Mouse (Mus musculus) erythroblast, adult 5-6 weeks (primary cell): Measurements from ENCODE around the gene Luc7l3. TPM values are rescaled to one million over a fixed set of nuclear protein-coding genes. Genes with fewer than 3 reads are reported as not detected.

Experiments used
- ATAC-seq: replicated peaks from 2 replicates; pipeline ENCODE4 v1.8.0; 2016; ENCODE audit warnings: moderate number of reproducible peaks, mild to moderate bottlenecking, moderate TSS enrichment, inconsistent platforms; ENCODE audit not compliant: poor library complexity, low FRiP score, severe bottlenecking
- total RNA-seq, 2 experiments: library from RNA; stranded (forward) in 1 of 2; stranded (reverse) in 1 of 2; fragments of 150-400 nt in 1 of 2; fragments of 200-764, 138-1000 nt in 1 of 2; gene quantifications; 2 replicates each; pipeline versions ENCODE4 v1.2.3 to v1.2.4; 2015 to 2017; ENCODE audit warnings: low replicate concordance in 2 of 2

Gene Luc7l3
- total RNA-seq, 2 experiments from 2014 or later: 142 to 373 TPM

DNA sequence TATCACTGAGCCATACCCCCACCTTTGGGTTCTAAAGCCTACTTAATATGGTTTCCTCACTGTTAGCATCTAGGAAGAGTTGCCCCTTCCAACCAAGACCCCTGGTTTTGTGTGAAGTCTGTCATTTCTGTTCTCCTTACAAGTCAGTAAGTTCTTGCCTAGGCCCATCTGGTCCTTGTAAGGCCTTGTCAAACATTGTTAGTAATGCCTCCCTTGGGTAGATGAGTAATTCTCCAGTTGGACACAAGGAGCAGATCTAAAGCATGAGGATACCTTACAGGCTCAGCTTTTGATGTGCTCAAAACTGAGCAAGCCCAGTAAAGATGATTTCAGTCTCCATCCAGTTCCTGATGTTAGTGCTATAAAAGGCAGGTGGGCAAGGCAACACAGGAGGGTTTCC, 53.0 kb downstream of the Luc7l3 start:
- no peak for ATAC-seq

DNA sequence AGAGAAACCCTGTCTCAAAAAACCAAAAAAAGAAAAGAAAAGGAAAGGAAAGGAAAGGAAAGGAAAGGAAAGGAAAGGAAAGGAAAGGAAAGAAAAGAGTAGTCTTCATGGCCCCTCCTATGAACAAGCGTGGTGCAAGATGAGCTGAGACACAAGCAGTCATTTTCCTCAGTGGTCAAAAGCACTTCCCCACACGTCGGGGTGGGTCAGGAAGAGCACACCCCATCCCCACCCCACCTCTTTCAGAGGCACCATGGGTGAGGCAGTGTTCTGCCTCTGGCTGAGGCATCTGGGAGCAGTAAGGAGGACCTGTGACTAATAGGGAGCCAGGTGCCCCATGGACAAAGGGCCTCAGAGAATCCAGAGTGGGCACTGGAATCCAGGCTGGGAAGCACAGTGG, 55.6 kb downstream of the Luc7l3 start:
- peak; percentile 35 for ATAC-seq

DNA sequence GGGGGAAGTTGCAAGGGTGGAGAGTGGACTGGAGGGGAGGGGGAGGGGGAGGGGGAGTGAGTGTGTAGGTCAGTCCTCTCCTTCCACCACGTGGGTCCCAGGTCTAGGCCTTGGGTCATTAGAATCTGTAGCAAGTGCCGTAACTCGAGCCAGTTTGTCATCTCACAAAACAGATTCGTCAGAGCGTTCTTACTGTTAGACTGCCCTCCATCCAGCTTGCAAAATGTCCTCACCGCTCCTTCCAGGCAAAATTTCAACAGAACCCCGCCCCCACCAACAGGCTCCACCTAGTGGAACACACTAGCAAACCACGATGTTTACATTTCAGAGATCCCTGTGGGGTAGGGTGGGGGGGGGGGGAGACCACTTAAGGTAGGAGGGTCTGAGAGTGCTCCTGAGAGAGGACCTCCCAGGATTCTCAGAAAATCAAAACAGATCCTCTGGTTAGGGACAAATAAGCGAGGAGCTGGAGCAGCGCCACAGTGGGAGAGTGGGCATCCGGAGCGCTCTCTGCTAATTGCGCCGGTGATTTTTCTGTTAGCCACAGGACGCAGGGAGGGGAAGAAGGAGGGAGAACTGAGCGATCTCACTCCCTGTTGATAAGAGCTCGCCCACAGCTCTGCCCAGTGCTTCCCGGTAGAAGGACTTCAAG, 56.5 kb downstream of the Luc7l3 start:
- peak; percentile 54 for ATAC-seq

DNA sequence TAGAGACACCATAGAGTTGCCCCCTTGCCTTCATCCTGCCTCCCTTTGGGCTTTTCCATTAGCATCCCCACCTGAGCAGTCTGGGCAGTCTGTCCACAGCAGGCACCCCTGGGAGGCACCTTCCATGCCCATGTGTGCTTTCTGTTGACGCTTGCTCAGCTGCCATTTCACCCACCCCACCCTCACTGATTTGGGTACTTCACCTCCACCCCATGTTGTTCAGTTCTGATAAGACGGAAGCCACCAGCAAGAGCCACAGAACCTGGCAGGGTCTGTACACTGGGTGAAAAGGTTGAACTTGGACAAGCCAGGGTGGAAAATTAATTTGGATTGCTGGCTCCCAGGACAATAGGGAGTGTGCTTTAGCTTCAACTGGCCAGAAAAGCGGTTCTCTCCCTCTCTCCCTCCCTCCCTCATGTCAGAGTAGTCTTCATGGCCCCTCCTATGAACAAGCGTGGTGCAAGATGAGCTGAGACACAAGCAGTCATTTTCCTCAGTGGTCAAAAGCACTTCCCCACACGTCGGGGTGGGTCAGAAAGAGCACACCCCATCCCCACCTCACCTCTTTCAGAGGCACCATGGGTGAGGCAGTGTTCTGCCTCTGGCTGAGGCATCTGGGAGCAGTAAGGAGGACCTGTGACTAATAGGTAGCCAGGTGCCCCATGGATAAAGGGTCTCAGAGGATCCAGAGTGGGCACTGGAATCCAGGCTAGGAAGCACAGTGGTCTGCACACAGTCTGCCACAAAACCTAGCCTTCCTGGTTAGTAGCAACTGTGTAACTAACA, 60.0 kb downstream of the Luc7l3 start:
- ATAC-seq: peak; percentile 87

DNA sequence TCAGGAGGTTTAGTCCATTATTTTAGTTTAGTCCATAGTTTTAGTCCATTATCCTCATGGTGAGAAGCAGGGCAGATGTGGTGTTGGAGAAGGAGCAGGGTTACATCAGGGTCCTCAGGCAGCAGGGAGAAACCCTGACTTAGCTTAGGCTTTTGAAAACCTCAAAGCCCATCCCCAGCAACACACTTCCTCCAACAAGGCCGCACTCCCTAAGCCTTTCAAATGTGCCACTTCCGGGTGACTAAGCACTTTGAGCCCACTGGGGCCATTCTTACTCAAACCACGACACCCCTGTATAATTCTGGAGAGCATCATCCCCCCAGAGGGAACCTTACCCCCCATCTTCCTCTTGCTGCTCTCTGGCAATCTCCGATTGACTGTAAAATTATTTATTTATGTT, 62.0 kb downstream of the Luc7l3 start:
- ATAC-seq: no peak

GRCm38 (mm10) chr11:94257987-94258386, 63.8 kb downstream of the Luc7l3 start:
- ATAC-seq: no peak

GRCm38 (mm10) chr11:94255733-94256132, 66.1 kb downstream of the Luc7l3 start:
- no peak for ATAC-seq

GRCm38 (mm10) chr11:94253691-94254090, 68.1 kb downstream of the Luc7l3 start:
- ATAC-seq: peak; percentile 52; the same call in 1 of the 2 replicates

DNA sequence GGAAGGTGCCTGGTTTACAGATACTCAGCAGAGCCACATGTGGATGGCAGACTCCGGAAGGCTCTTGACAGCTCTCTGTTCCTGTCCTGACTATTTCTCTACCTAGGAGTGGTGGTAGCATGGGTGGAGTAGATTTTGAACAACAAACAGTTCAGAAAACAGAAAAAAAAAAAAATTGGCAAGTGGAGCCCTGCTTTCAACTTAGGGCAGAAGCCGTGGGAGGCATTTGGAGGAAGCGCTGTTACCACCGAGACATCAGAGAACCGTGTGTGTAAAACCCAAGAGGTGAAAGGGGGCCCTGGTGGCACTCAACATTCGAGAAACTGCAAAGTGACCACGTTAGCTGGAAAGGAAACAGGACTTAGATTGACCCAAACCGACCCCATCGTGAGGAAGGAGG, 68.6 kb downstream of the Luc7l3 start:
- ATAC-seq: no peak

- no peak for ATAC-seq
Observed at GRCm38 (mm10) chr11:94246789-94247061, 75.1 kb downstream of the Luc7l3 start.

DNA sequence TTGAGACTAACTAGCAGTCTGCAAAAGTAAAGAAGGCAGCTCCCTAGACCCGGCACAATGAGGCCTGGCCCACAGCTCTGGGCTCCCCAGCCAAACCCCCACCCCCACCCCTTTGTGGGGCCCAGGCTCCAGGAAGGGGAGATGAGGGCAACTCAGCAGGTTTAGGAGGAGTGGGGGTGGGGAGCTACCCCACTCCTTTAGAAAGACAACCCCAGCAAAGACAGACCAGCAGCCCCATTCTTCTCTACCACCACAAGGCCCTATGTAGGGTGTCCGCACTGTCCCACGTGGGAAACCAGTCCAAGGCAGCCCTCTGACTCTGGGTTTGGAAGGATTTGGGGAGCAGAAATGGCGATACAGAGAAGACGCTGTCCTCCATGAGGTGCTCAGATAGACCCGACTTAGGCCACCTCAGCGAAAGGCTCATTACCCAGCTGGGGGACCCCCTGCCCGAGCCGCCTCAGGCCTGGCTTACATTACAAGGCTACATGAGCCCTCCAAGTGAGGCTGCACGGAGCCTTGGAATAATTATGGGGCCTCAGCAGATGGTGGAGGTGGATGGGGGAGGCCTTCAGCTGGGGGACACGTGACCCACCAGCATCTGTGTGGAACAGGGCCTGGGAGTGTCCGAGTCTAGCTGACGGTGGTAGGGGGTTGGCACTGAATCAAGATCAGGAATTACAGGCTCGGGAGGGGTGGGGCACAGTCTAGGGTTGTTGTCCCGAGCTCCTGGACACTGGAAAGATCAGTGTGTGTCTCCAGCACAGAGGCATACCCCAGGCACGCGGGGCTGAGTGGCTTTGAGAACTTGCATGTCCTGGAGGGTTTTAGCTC, 75.6 kb downstream of the Luc7l3 start, which contains the start of gene Wfikkn2:
Wfikkn2 (minus strand) TSS at position 51 of the 834 bp plus-strand sequence.
- ATAC-seq: no peak

- no peak for ATAC-seq
Observed at GRCm38 (mm10) chr11:94244385-94244784, 77.4 kb downstream of the Luc7l3 start.

DNA sequence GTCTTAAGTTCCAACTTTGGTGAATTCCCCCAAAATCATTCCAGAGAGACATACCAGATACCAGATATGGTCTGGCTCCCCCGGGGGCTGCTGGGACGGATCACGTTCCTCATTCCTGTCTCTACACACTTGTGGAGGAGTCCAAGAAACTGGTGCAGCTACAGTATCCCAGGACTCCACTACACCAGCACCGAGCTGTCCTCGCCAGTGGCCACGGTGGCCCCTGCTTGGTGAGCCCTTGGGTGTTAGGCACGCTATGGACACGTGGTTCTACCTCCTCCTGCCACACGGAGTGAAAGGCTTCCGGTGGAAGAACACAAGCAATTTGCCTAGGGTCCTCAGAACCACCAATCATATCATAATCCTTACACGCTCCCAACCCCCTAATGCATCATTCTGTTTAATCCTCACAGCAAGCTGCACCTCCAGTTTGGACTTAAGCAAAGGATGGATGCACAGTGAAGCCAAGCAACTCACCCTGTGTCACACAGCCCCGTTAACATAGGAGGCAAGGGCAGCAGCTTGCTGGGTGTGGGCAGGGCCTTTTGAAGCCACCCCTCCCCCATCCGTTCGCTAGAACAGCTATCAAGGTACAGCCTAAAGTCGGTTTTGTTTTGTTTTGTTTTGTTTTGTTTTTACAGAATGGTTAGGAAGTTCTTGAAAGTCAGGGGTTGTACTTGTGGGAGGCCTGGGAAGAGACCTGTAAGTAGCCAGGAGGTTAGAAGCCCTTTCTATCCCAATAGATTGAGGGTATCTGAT, 78.2 kb downstream of the Luc7l3 start:
- no peak for ATAC-seq

- ATAC-seq: 0 out of 2 replicates have a peak, but pooled peaks have one; percentile 30
Observed at GRCm38 (mm10) chr11:94242760-94243421, 78.9 kb downstream of the Luc7l3 start.

- no peak for ATAC-seq
Observed at GRCm38 (mm10) chr11:94239706-94240105, 82.1 kb downstream of the Luc7l3 start.

DNA sequence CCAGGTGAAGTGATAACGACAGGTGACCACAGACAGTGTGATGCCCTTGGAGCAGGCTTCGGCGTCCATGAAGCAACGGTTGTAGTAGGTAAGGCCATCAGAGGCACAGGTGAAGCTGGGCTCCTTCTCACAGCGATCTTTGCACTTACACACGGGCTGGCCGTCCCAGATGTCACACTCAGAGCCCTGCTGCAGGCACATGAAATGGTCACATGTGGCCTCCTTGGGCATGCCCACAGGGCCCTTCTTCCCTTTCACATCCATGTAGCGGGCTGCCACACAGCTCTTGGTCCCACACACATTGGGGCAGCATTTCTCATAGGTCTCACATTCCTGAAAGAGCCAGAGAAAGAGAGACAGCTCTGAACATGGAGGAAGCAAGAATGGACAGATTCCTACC, 83.0 kb downstream of the Luc7l3 start:
- ATAC-seq: no peak
